Mouse (Mus musculus): Measurements from ENCODE around the gene Tjp1. TPM values are rescaled to one million over a fixed set of nuclear protein-coding genes. Genes with fewer than 3 reads are reported as not detected.
A peak's percentile ranks its signal among the peaks of the same experiment; 100 is the strongest.

Tjp1 gene
- polyA plus RNA-seq, 1 experiment: 20.2 TPM

DNA sequence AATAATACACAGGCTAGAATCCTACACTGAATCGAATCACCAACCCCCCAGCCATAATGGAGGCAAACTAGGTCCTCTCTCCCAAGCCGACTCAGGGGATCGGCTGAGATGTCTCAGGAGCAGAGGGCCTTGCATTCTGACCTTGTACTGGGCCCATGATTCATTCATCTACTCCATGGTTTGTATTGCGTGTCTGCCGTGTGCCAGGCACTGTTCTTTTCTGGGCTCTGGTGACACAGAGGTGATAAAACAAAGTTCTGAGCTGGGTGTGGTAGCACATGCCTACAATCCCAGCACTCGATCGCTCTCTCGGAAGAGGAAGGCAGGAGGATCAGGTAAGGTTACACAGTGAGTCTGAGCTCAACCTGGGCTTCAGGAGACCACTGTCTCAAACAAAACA, 59.4 kb downstream of the Tjp1 start:
- no peak for TF ChIP-seq POLR2A (IDR thresholded peaks at IDR 0.05; ENCODE audit: low read depth, low read length)
- TF ChIP-seq CTCF (conservative IDR thresholded peaks at IDR 0.05; ENCODE audit: insufficient read depth, insufficient read length, low read depth, low read length): no peak
- Histone ChIP-seq H3K4me1 (ENCODE audit: control insufficient read depth, insufficient read depth, low read length) (peaks cover 13% of the 10 kb centered on the region; the same call in 1 of the 2 replicates), H3K4me3 (ENCODE audit: insufficient read depth, low read depth, low read length) (no peak overlapping the region), H3K27me3 (replicated peaks; ENCODE audit: control insufficient read depth, insufficient read depth, low read length) (no peaks in the 10 kb centered on the region), H3K27ac (ENCODE audit: insufficient read depth, low read depth, low read length) (0 out of 2 replicates have a peak overlapping the region, but pooled peaks have one; percentile 0), H3K36me3 (ENCODE audit: control insufficient read depth, insufficient read depth, low read length) (no peaks in the 10 kb centered on the region)
- DNase-seq: no peak
- 77% methylated on average over 8 of the region's 8 CpGs for WGBS

DNA sequence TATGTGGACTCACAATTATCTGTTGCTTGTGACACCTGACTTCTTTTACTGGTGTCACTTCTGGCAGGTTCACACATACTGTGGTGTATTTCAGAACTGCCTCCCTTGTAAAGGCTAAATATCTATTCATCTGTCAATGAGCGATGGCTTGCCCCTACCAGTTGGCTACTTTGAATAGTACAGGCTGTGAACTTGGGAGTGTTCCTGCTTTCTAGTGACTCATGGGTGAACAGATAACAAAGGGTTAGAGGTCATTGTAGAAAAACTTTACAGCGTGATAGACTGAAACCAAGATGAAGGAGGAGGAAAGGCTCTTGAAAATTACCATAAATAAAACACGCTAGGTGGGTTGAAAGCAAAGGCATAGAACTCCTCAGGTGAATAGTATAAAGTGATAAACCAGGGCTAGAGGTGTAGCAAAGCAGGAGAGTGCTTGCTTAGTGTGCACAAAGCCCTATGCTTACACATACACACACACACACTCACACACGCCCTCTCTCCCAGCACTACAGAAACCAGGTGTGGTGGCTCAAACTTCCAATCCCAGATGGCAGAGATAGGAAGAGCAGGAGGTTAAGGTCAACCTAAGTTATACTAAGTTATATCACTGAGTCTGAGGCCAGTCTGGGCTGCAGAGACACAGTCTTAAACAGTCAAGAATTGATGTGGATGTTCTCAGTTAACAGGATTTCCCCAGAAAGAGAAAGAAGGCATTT, 60.1 kb downstream of the Tjp1 start:
- no peak for TF ChIP-seq POLR2A (IDR thresholded peaks at IDR 0.05; ENCODE audit: low read depth, low read length)
- TF ChIP-seq CTCF (conservative IDR thresholded peaks at IDR 0.05; ENCODE audit: insufficient read depth, insufficient read length, low read depth, low read length): no peak
- H3K27me3 ChIP-seq (replicated peaks; ENCODE audit: control insufficient read depth, insufficient read depth, low read length): no peaks in the 10 kb centered on the region
- no peaks in the 10 kb centered on the region for H3K36me3 ChIP-seq (ENCODE audit: control insufficient read depth, insufficient read depth, low read length)
- H3K4me1 ChIP-seq (ENCODE audit: control insufficient read depth, insufficient read depth, low read length): peaks cover 13% of the 10 kb centered on the region; the same call in 1 of the 2 replicates
- whole genome bisulfite sequencing: 73% methylated on average over 4 of the region's 4 CpGs
- H3K27ac ChIP-seq (ENCODE audit: insufficient read depth, low read depth, low read length): no peak overlapping the region
- DNase-seq: no peak
- H3K4me3 ChIP-seq (ENCODE audit: insufficient read depth, low read depth, low read length): no peak overlapping the region

DNA sequence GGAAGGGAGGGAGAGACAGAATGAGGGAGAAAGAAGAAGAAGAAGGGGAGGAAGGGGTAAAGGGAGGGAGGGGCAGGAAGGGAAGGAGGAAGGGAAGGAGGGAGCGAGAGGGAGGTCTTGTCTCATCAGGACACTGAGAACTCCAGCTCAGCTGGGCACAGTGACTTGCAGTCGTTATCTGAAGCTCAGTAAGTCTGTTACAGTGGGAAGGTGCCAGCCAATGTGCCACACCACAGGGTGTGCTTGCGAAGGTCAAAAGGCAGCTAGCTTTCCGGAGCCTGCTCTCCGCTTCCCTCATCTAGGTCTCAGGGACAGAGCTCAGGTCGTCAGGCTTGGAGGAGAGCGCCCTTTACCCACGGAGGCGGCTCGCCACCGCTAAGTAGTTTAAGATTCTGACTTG, 61.4 kb downstream of the Tjp1 start:
- WGBS: 60% methylated on average over 11 of the region's 11 CpGs
- Histone ChIP-seq H3K27me3 (replicated peaks; ENCODE audit: control insufficient read depth, insufficient read depth, low read length) (no peaks in the 10 kb centered on the region), H3K4me1 (ENCODE audit: control insufficient read depth, insufficient read depth, low read length) (peaks cover 13% of the 10 kb centered on the region; the same call in 1 of the 2 replicates), H3K4me3 (ENCODE audit: insufficient read depth, low read depth, low read length) (no peak overlapping the region), H3K36me3 (ENCODE audit: control insufficient read depth, insufficient read depth, low read length) (no peaks in the 10 kb centered on the region), H3K27ac (ENCODE audit: insufficient read depth, low read depth, low read length) (no peak overlapping the region)
- no peak for DNase-seq
- TF ChIP-seq CTCF (conservative IDR thresholded peaks at IDR 0.05; ENCODE audit: insufficient read depth, insufficient read length, low read depth, low read length) (no peak), POLR2A (IDR thresholded peaks at IDR 0.05; ENCODE audit: low read depth, low read length) (no peak)

- WGBS: 74% methylated on average over 3 of the region's 3 CpGs
- H3K27ac ChIP-seq (ENCODE audit: insufficient read depth, low read depth, low read length): no peak overlapping the region
- DNase-seq: no peak
- H3K27me3 ChIP-seq (replicated peaks; ENCODE audit: control insufficient read depth, insufficient read depth, low read length): no peaks in the 10 kb centered on the region
- H3K4me1 ChIP-seq (ENCODE audit: control insufficient read depth, insufficient read depth, low read length): peaks cover 8% of the 10 kb centered on the region; the same call in 1 of the 2 replicates
- TF ChIP-seq CTCF (conservative IDR thresholded peaks at IDR 0.05; ENCODE audit: insufficient read depth, insufficient read length, low read depth, low read length): no peak
- TF ChIP-seq POLR2A (IDR thresholded peaks at IDR 0.05; ENCODE audit: low read depth, low read length): no peak
- no peak overlapping the region for H3K4me3 ChIP-seq (ENCODE audit: insufficient read depth, low read depth, low read length)
- no peaks in the 10 kb centered on the region for H3K36me3 ChIP-seq (ENCODE audit: control insufficient read depth, insufficient read depth, low read length)
Observed at GRCm38 (mm10) chr7:65464518-65465037, 63.0 kb downstream of the Tjp1 start.

- TF ChIP-seq CTCF (conservative IDR thresholded peaks at IDR 0.05; ENCODE audit: insufficient read depth, insufficient read length, low read depth, low read length): no peak
- no peak overlapping the region for H3K27ac ChIP-seq (ENCODE audit: insufficient read depth, low read depth, low read length)
- DNase-seq: no peak
- 78% methylated on average over 4 of the region's 4 CpGs for WGBS
- H3K4me3 ChIP-seq (ENCODE audit: insufficient read depth, low read depth, low read length): no peak overlapping the region
- H3K4me1 ChIP-seq (ENCODE audit: control insufficient read depth, insufficient read depth, low read length): peaks cover 4% of the 10 kb centered on the region; the same call in 1 of the 2 replicates
- H3K36me3 ChIP-seq (ENCODE audit: control insufficient read depth, insufficient read depth, low read length): no peaks in the 10 kb centered on the region
- H3K27me3 ChIP-seq (replicated peaks; ENCODE audit: control insufficient read depth, insufficient read depth, low read length): no peaks in the 10 kb centered on the region
Observed at GRCm38 (mm10) chr7:65463438-65463837, 64.1 kb downstream of the Tjp1 start.

- H3K27me3 ChIP-seq (replicated peaks; ENCODE audit: control insufficient read depth, insufficient read depth, low read length): no peaks in the 10 kb centered on the region
- H3K36me3 ChIP-seq (ENCODE audit: control insufficient read depth, insufficient read depth, low read length): no peaks in the 10 kb centered on the region
- peak; percentile 39 for DNase-seq
- 71% methylated on average over 1 of the region's 1 CpGs for WGBS
- TF ChIP-seq POLR2A (IDR thresholded peaks at IDR 0.05; ENCODE audit: low read depth, low read length) (no peak), CTCF (conservative IDR thresholded peaks at IDR 0.05; ENCODE audit: insufficient read depth, insufficient read length, low read depth, low read length) (no peak)
- H3K27ac ChIP-seq (ENCODE audit: insufficient read depth, low read depth, low read length): no peak overlapping the region
- no peak overlapping the region for H3K4me3 ChIP-seq (ENCODE audit: insufficient read depth, low read depth, low read length)
- H3K4me1 ChIP-seq (ENCODE audit: control insufficient read depth, insufficient read depth, low read length): no peaks in the 10 kb centered on the region
Observed at GRCm38 (mm10) chr7:65461412-65461811, 66.2 kb downstream of the Tjp1 start.

- TF ChIP-seq POLR2A (IDR thresholded peaks at IDR 0.05; ENCODE audit: low read depth, low read length) (no peak), CTCF (conservative IDR thresholded peaks at IDR 0.05; ENCODE audit: insufficient read depth, insufficient read length, low read depth, low read length) (no peak)
- WGBS: 89% methylated on average over 3 of the region's 3 CpGs
- no peaks in the 10 kb centered on the region for H3K36me3 ChIP-seq (ENCODE audit: control insufficient read depth, insufficient read depth, low read length)
Observed at GRCm38 (mm10) chr7:65460196-65460595, 67.4 kb downstream of the Tjp1 start.

More at GRCm38 (mm10) chr7:65460196-65460595, 67.4 kb downstream of the Tjp1 start:
- Histone ChIP-seq H3K27ac (ENCODE audit: insufficient read depth, low read depth, low read length) (no peak overlapping the region), H3K4me1 (ENCODE audit: control insufficient read depth, insufficient read depth, low read length) (no peaks in the 10 kb centered on the region), H3K27me3 (replicated peaks; ENCODE audit: control insufficient read depth, insufficient read depth, low read length) (no peaks in the 10 kb centered on the region), H3K4me3 (ENCODE audit: insufficient read depth, low read depth, low read length) (no peak overlapping the region)
- DNase-seq: no peak
